19 mouse cellular contexts compared by ENCODE assay signal in the genomic region with DNA sequence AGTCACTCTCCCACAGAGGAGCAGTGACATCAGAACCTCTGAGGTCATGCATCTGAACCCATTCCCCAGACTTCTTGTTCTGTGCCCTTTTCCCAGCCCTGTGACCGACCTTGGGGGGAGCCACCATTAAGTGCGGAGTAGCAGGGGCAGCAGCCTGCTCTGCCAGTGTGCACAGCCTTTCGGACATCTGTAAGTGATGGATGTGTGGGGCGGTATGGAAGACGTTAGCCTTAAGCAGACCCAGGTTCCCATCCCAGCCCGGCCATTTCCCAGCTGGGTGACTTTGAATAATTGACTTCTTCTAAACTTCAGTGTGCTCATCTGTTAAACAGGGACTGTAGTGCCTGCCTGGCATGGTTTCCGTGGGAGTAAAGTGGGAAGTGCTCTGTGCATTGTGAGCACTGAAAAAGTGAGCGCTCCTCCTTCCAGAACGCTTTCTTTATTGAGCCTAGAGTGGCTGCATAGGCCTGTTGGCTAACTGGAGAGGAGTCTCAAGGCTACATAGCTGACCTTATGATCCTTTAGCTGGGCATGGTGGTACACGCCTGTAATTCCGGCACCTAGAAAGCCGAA. TPM values are rescaled to one million over a fixed set of nuclear protein-coding genes. Genes with fewer than 3 reads are reported as not detected.
A peak's percentile ranks its signal among the peaks of the same experiment; 100 is the strongest.
DNase-seq lines count a peak whose midpoint lies in the region; ATAC-seq lines count a peak whose summit lies in the region.
"Had no signal": no experiment of that assay in that cellular context is flagged by ENCODE, and none has a peak within 500 bp of the region (broad histone marks: within the 10 kb centered on the region; RNA-seq: fewer than 3 reads in every experiment).

No protein-coding gene starts in this region.

- H3K4me2 ChIP-seq in neural tube, embryonic 15.5 days, result no peak overlapping the region
- H3K4me2 ChIP-seq in embryonic facial prominence, embryonic 11.5 days (ENCODE audit: low read depth, low read length), result no peak overlapping the region
- no peak overlapping the region for H3K4me2 ChIP-seq in midbrain, embryonic 14.5 days (ENCODE audit: low read length)
- H3K4me2 ChIP-seq: heart, embryonic 11.5 days; hindbrain, embryonic 12.5 days had no signal

- no peak overlapping the region for H3K27ac ChIP-seq in neural tube, embryonic 15.5 days (replicated peaks)
- H3K27ac ChIP-seq in embryonic facial prominence, embryonic 11.5 days (replicated peaks; ENCODE audit: low read depth, low read length), result no peak overlapping the region
- no peak overlapping the region for H3K27ac ChIP-seq in midbrain, embryonic 14.5 days (replicated peaks; ENCODE audit: low read depth, low read length)
- H3K27ac ChIP-seq: hindbrain, embryonic 12.5 days had no signal

- no peaks in the 10 kb centered on the region for H3K9me3 ChIP-seq in neural tube, embryonic 15.5 days (replicated peaks)
- H3K9me3 ChIP-seq in embryonic facial prominence, embryonic 11.5 days (replicated peaks; ENCODE audit: control insufficient read depth, low read length), result no peaks in the 10 kb centered on the region
- no peaks in the 10 kb centered on the region for H3K9me3 ChIP-seq in midbrain, embryonic 14.5 days (ENCODE audit: control insufficient read depth, low read length)
- H3K9me3 ChIP-seq: hindbrain, embryonic 12.5 days had no signal

- H3K4me1 ChIP-seq in neural tube, embryonic 15.5 days, result 0 out of 2 replicates have a peak, but pooled peaks cover 4% of the 10 kb centered on the region
- H3K4me1 ChIP-seq in embryonic facial prominence, embryonic 11.5 days (ENCODE audit: control insufficient read depth, insufficient read depth, low read length), result no peaks in the 10 kb centered on the region
- no peaks in the 10 kb centered on the region for H3K4me1 ChIP-seq in midbrain, embryonic 14.5 days (ENCODE audit: control insufficient read depth, insufficient read depth, low read length)

- WGBS in neural tube, embryonic 15.5 days, result 63% methylated on average over 12 of the region's 12 CpGs
- WGBS in embryonic facial prominence, embryonic 11.5 days, result 55% methylated on average over 12 of the region's 12 CpGs
- 86% methylated on average over 12 of the region's 12 CpGs for WGBS in midbrain, embryonic 14.5 days

- no peaks in the 10 kb centered on the region for H3K36me3 ChIP-seq in neural tube, embryonic 15.5 days
- no peaks in the 10 kb centered on the region for H3K36me3 ChIP-seq in embryonic facial prominence, embryonic 11.5 days (replicated peaks; ENCODE audit: control insufficient read depth, insufficient read depth, low read depth, low read length)
- no peaks in the 10 kb centered on the region for H3K36me3 ChIP-seq in midbrain, embryonic 14.5 days (ENCODE audit: control insufficient read depth, insufficient read depth, low read length)
- H3K36me3 ChIP-seq: hindbrain, embryonic 12.5 days had no signal

- no peaks in the 10 kb centered on the region for H3K27me3 ChIP-seq in neural tube, embryonic 15.5 days (replicated peaks)
- no peaks in the 10 kb centered on the region for H3K27me3 ChIP-seq in embryonic facial prominence, embryonic 11.5 days (ENCODE audit: control insufficient read depth, insufficient read depth, low read length)
- H3K27me3 ChIP-seq in midbrain, embryonic 14.5 days (ENCODE audit: control insufficient read depth, insufficient read depth, low read length), result no peaks in the 10 kb centered on the region
- H3K27me3 ChIP-seq: hindbrain, embryonic 12.5 days had no signal

- ATAC-seq in frontal cortex, adult (ENCODE audit: low TSS enrichment), result peak; percentile 70
- no peak for ATAC-seq in neural tube, embryonic 15.5 days (ENCODE audit: low FRiP score)
- no peak for ATAC-seq in embryonic facial prominence, embryonic 11.5 days (replicated peaks; ENCODE audit: insufficient number of reproducible peaks, low FRiP score, low TSS enrichment, low read depth)
- no peak for ATAC-seq in midbrain, embryonic 14.5 days (ENCODE audit: low FRiP score, low TSS enrichment)
- ATAC-seq: activated CD4-positive, CD25-positive, alpha-beta regulatory T cell, adult 4 months; forebrain, postnatal 0 days; intestine, postnatal 0 days had no signal

- no peak overlapping the region for H3K9ac ChIP-seq in neural tube, embryonic 15.5 days (replicated peaks)
- no peak overlapping the region for H3K9ac ChIP-seq in embryonic facial prominence, embryonic 11.5 days (replicated peaks; ENCODE audit: low read length)
- no peak overlapping the region for H3K9ac ChIP-seq in midbrain, embryonic 14.5 days (replicated peaks; ENCODE audit: low read length)
- H3K9ac ChIP-seq: forebrain, postnatal 0 days; hindbrain, embryonic 12.5 days had no signal

- no peak for DNase-seq in frontal cortex, postnatal 25 days (ENCODE audit: low spot score in 2 of 2)
- DNase-seq in neural tube, embryonic 10.5 days (ENCODE audit: extremely low spot score, low spot score), result peak; percentile 33
- peak; percentile 35 for DNase-seq in embryonic facial prominence, embryonic 11.5 days (ENCODE audit: low spot score)
- peak; percentile 23 for DNase-seq in right cerebral cortex, postnatal 25 days
- no peak for DNase-seq in midbrain, embryonic 14.5 days
- no peak for DNase-seq in adrenal gland, adult (ENCODE audit: inconsistent age in 2 of 2, low spot score in 1 of 2)
- DNase-seq: adrenal gland, postnatal 10 days; cerebellum, adult 9-11 months; forebrain, postnatal 0 days; gastrocnemius, postnatal 10 days; kidney, postnatal 36 days; layer of hippocampus, postnatal 36 days; lung, postnatal 4 days had no signal

- H3K4me3 ChIP-seq in neural tube, embryonic 15.5 days (replicated peaks), result no peak overlapping the region
- H3K4me3 ChIP-seq in embryonic facial prominence, embryonic 11.5 days (ENCODE audit: low read depth, low read length), result no peak overlapping the region
- no peak overlapping the region for H3K4me3 ChIP-seq in midbrain, embryonic 14.5 days (replicated peaks; ENCODE audit: low read depth, low read length)
- H3K4me3 ChIP-seq: hindbrain, embryonic 12.5 days had no signal

RNA-seq across cellular contexts. Expression of a gene that starts 14.3 kb away (rescaled TPM):
- 9.1 and 10.5 TPM in 2 replicates for polyA plus RNA-seq in neural tube, embryonic 15.5 days (2015; fragmentation: Nextera tagmentation; extraction: Ambion mirVana)
- polyA plus RNA-seq in embryonic facial prominence, embryonic 11.5 days (2014; fragmentation: Nextera tagmentation; extraction: Ambion mirVana), result 17.5 and 18.2 TPM in 2 replicates
- polyA plus RNA-seq in midbrain, embryonic 14.5 days (2014; fragmentation: Nextera tagmentation; extraction: Ambion mirVana), result 1.3 and 5.4 TPM in 2 replicates

RNA-seq across cellular contexts. Expression of a gene that starts 41.2 kb away (rescaled TPM):
- polyA plus RNA-seq in neural tube, embryonic 15.5 days (2015; fragmentation: Nextera tagmentation; extraction: Ambion mirVana), result 0.49 and 0.54 TPM in 2 replicates
- polyA plus RNA-seq in embryonic facial prominence, embryonic 11.5 days (2014; fragmentation: Nextera tagmentation; extraction: Ambion mirVana), result 0.99 TPM in 1 of 2 replicates, not detected in the other
- polyA plus RNA-seq in midbrain, embryonic 14.5 days (2014; fragmentation: Nextera tagmentation; extraction: Ambion mirVana), result 0.43 TPM in 1 of 2 replicates, not detected in the other
- polyA plus RNA-seq: activated CD4-positive, CD25-positive, alpha-beta regulatory T cell, adult 4 months had no signal

RNA-seq across cellular contexts. Expression of a gene that starts 42.5 kb away (rescaled TPM):
- 118 and 124 TPM in 2 replicates for polyA plus RNA-seq in neural tube, embryonic 15.5 days (2015; fragmentation: Nextera tagmentation; extraction: Ambion mirVana)
- polyA plus RNA-seq in embryonic facial prominence, embryonic 11.5 days (2014; fragmentation: Nextera tagmentation; extraction: Ambion mirVana), result 153 and 155 TPM in 2 replicates
- 144 and 159 TPM in 2 replicates for polyA plus RNA-seq in midbrain, embryonic 14.5 days (2014; fragmentation: Nextera tagmentation; extraction: Ambion mirVana)

Comparison
In these comparisons a context has a peak if more than half of its experiments do, and no peak if none do; other contexts are left out.
1. DNase-seq: peak in neural tube, embryonic 10.5 days (single experiment), embryonic facial prominence, embryonic 11.5 days (single experiment) and right cerebral cortex, postnatal 25 days (single experiment); none in frontal cortex, postnatal 25 days (0 of 2), midbrain, embryonic 14.5 days (single experiment) and adrenal gland, adult (0 of 2).